Mouse (Mus musculus) forebrain, embryonic 13.5 days (tissue): ENCODE data around the gene Olfr1448. TPM values are rescaled to one million over a fixed set of nuclear protein-coding genes. Genes with fewer than 3 reads are reported as not detected.
"Not testable (repeated sequence)": the region's sequence is repeated elsewhere in the genome, so short reads cannot be mapped to it uniquely, and the experiment has no call there.

Experiments used
- ATAC-seq: fragments of 200-750 bp; cut with Nextera tagmentation; 2 replicates; pipeline ENCODE4 v1.8.0; 2017
- H3K27ac ChIP-seq: fragments of 300-500 bp; sonication (generic); 2 replicates; pipeline ENCODE4 v1.5.1; 2015; ENCODE audit warnings: inconsistent platforms, mild to moderate bottlenecking, moderate library complexity
- H3K27me3 ChIP-seq: fragments of 300-500 bp; sonication (generic); 2 replicates; pipeline ENCODE4 v1.6.1; 2015; ENCODE audit warnings: mild to moderate bottlenecking, inconsistent platforms
- H3K36me3 ChIP-seq: fragments of 300-500 bp; sonication (generic); 2 replicates; pipeline ENCODE4 v1.6.1; 2015; ENCODE audit warnings: mild to moderate bottlenecking, inconsistent platforms; ENCODE audit not compliant: poor library complexity, severe bottlenecking
- H3K4me1 ChIP-seq: fragments of 300-500 bp; sonication (generic); 2 replicates; pipeline ENCODE4 v1.6.1; 2015; ENCODE audit warnings: inconsistent platforms
- H3K4me2 ChIP-seq: fragments of 300-500 bp; sonication (generic); 2 replicates; pipeline ENCODE4 v1.6.1; 2015; ENCODE audit warnings: inconsistent platforms, mild to moderate bottlenecking, moderate library complexity
- H3K4me3 ChIP-seq: fragments of 300-500 bp; sonication (generic); 2 replicates; pipeline ENCODE4 v1.5.1; 2015; ENCODE audit warnings: mild to moderate bottlenecking, inconsistent platforms
- H3K9ac ChIP-seq: fragments of 300-500 bp; sonication (generic); 2 replicates; pipeline ENCODE4 v1.6.1; 2015; ENCODE audit warnings: mild to moderate bottlenecking, inconsistent platforms
- H3K9me3 ChIP-seq: fragments of 300-500 bp; sonication (generic); replicated peaks from 2 replicates; pipeline ENCODE4 v1.6.1; 2016; ENCODE audit warnings: inconsistent platforms
- WGBS: fragments of 180-500 bp; shearing (Covaris S2); methylation state at CpG from one replicate; pipeline ENCODE4 v1.1.7; 2015; 5-methylcytosine and 5-hydroxymethylcytosine counted together
- polyA plus RNA-seq: library from polyadenylated mRNA; unstranded; fragments of >200 nt; fragmentation: Nextera tagmentation; extraction: Ambion mirVana; gene quantifications from 2 replicates; pipeline ENCODE4 v1.2.1, GENCODE M21; 2015

Gene Olfr1448
- polyA plus RNA-seq = not detected in 2 replicates

DNA sequence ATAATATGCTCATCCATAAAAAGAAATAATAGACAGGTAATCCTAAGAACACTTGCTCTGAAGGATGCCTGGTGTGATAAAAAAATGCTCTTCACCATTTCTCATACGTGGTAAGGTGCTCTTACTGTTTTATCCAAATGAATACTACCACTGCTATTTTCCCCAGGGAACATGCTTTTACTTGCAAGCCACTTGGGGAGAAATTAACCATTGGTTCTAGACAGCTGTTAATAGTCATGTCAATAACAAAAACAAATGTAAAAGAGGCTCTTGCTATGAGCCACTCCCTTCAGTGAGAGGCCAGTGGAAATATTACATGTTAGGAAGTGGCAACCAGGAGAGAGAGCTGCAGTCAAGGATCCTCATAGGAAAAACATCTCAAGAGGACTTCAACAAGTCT is at the start of gene Olfr1448:
Gene Olfr1448 (minus strand): TSS at position 101 of the 400 bp plus-strand sequence.
- WGBS = 80% methylated on average over 1 of the region's 1 CpGs

GRCm38 (mm10) chr19:12970082-12970481 is 45.9 kb upstream of the Olfr1448 start:
- not testable (repeated sequence) for H3K36me3 ChIP-seq, H3K4me3 ChIP-seq, H3K27me3 ChIP-seq, ATAC-seq, H3K27ac ChIP-seq, H3K9ac ChIP-seq, H3K4me1 ChIP-seq, H3K4me2 ChIP-seq
- WGBS = 81% methylated on average over 5 of the region's 5 CpGs
- H3K9me3 ChIP-seq = peaks cover 40% of the 10 kb centered on the region

More for the DNA sequence above, at the start of gene Olfr1448:
- Histone ChIP-seq H3K4me1 (no peaks in the 10 kb centered on the region), H3K27ac (no peak within 1 kb of the TSS), H3K9ac (no peak within 1 kb of the TSS), H3K27me3 (no peaks in the 10 kb centered on the region), H3K36me3 (no peaks in the 10 kb centered on the region), H3K4me2 (no peak within 1 kb of the TSS), H3K9me3 (peaks cover 2% of the 10 kb centered on the region), H3K4me3 (no peak within 1 kb of the TSS)
- ATAC-seq = no peak

GRCm38 (mm10) chr19:12949958-12950357 is 25.7 kb upstream of the Olfr1448 start, which contains the start of gene Olfr1450:
Gene Olfr1450, plus strand, starts transcription at chr19:12950258.
- peaks cover 19% of the 10 kb centered on the region; the same call in 1 of the 2 replicates for H3K9me3 ChIP-seq
- H3K27ac ChIP-seq = no peak within 1 kb of the TSS
- WGBS = 95% methylated on average over 1 of the region's 1 CpGs
- no peak within 1 kb of the TSS for H3K4me3 ChIP-seq
- no peaks in the 10 kb centered on the region for H3K4me1 ChIP-seq
- H3K36me3 ChIP-seq = no peaks in the 10 kb centered on the region
- no peak for ATAC-seq
- H3K9ac ChIP-seq = no peak within 1 kb of the TSS
- no peaks in the 10 kb centered on the region for H3K27me3 ChIP-seq
- no peak within 1 kb of the TSS for H3K4me2 ChIP-seq

DNA sequence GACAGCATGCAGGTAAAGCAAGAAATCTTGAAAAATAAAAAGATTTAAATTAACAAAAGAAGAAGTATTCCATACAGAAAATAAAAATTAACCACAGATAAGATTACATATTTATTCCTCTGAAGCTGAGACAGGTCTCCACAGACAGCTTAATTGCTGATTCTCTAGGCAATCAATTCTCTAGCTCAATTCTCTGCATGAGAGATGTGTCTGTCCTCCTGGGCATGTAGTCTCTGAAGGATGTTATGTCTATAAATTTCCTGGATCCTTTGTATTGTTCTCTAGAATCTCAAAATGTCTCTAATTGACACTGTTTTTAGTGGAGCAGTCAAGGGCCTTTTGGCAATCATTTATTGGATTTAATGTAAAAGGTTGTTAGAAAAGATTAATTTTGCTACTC is 6.3 kb upstream of the Olfr1448 start, which contains the start of gene Olfr1449:
Gene Olfr1449 (plus strand): TSS at position 301 of the 400 bp plus-strand sequence.
- ATAC-seq = no peak
- Histone ChIP-seq H3K4me2 (no peak within 1 kb of the TSS), H3K9ac (no peak within 1 kb of the TSS), H3K4me1 (no peaks in the 10 kb centered on the region), H3K27me3 (no peaks in the 10 kb centered on the region), H3K36me3 (no peaks in the 10 kb centered on the region), H3K4me3 (no peak within 1 kb of the TSS), H3K27ac (no peak within 1 kb of the TSS), H3K9me3 (peaks cover 8% of the 10 kb centered on the region)

- no peaks in the 10 kb centered on the region for H3K27me3 ChIP-seq
- H3K9ac ChIP-seq = no peak within 1 kb of the TSS
- H3K4me1 ChIP-seq = no peaks in the 10 kb centered on the region
- H3K36me3 ChIP-seq = no peaks in the 10 kb centered on the region
- H3K27ac ChIP-seq = no peak within 1 kb of the TSS
- no peak within 1 kb of the TSS for H3K4me2 ChIP-seq
- H3K9me3 ChIP-seq = no peaks in the 10 kb centered on the region
- H3K4me3 ChIP-seq = no peak within 1 kb of the TSS
- ATAC-seq = no peak
- 92% methylated on average over 1 of the region's 1 CpGs for WGBS
Observed at GRCm38 (mm10) chr19:12903643-12904042, 20.6 kb downstream of the Olfr1448 start, which contains the start of gene Olfr1447. Gene Olfr1447, minus strand, starts transcription at chr19:12903743.

GRCm38 (mm10) chr19:12893424-12893823 is 30.8 kb downstream of the Olfr1448 start, which contains the start of gene Olfr1446:
Gene Olfr1446, minus strand, starts transcription at chr19:12893524.
- no peak within 1 kb of the TSS for H3K9ac ChIP-seq
- H3K36me3 ChIP-seq = no peaks in the 10 kb centered on the region
- no peaks in the 10 kb centered on the region for H3K4me1 ChIP-seq
- H3K27ac ChIP-seq = no peak within 1 kb of the TSS
- H3K4me2 ChIP-seq = no peak within 1 kb of the TSS
- no peak within 1 kb of the TSS for H3K4me3 ChIP-seq
- no peaks in the 10 kb centered on the region for H3K27me3 ChIP-seq
- ATAC-seq = no peak
- H3K9me3 ChIP-seq = peaks cover 3% of the 10 kb centered on the region; the same call in 1 of the 2 replicates
- 85% methylated on average over 1 of the region's 1 CpGs for WGBS

GRCm38 (mm10) chr19:12883555-12883954 is 40.7 kb downstream of the Olfr1448 start, which contains the start of gene Olfr1445:
Gene Olfr1445, plus strand, starts transcription at chr19:12883855.
- ATAC-seq = no peak
- no peak within 1 kb of the TSS for H3K4me2 ChIP-seq
- no peak within 1 kb of the TSS for H3K4me3 ChIP-seq
- H3K9me3 ChIP-seq = peaks cover under 1% of the 10 kb centered on the region; the same call in 1 of the 2 replicates
- no peaks in the 10 kb centered on the region for H3K27me3 ChIP-seq
- H3K4me1 ChIP-seq = no peaks in the 10 kb centered on the region
- H3K36me3 ChIP-seq = no peaks in the 10 kb centered on the region
- H3K27ac ChIP-seq = no peak within 1 kb of the TSS
- 85% methylated on average over 2 of the region's 2 CpGs for WGBS
- H3K9ac ChIP-seq = no peak within 1 kb of the TSS

Other genes with a start within 250 kb of the Olfr1448 start
- gene Olfr1443, start 246.3 kb downstream of the Olfr1448 start, polyA plus RNA-seq = not detected in 2 replicates
- gene Keg1, start 228.6 kb downstream of the Olfr1448 start, polyA plus RNA-seq = not detected in 2 replicates
- 1.9 and 2.3 TPM in 2 replicates for gene Cntf, start 158.8 kb downstream of the Olfr1448 start, polyA plus RNA-seq
- 16.3 and 16.8 TPM in 2 replicates for gene Zfp91, start 128.3 kb downstream of the Olfr1448 start, polyA plus RNA-seq
- 0.74 and 0.94 TPM in 2 replicates for gene Lpxn, start 128.2 kb downstream of the Olfr1448 start, polyA plus RNA-seq
- not detected in 2 replicates for gene Gm5244, start 77.7 kb downstream of the Olfr1448 start, polyA plus RNA-seq
- not detected in 2 replicates for gene Olfr1444, start 67.1 kb downstream of the Olfr1448 start, polyA plus RNA-seq
- gene Olfr1445, start 40.6 kb downstream of the Olfr1448 start, polyA plus RNA-seq = not detected in 2 replicates
- not detected in 2 replicates for gene Olfr1446, start 30.9 kb downstream of the Olfr1448 start, polyA plus RNA-seq
- gene Olfr1447, start 20.7 kb downstream of the Olfr1448 start, polyA plus RNA-seq = not detected in 2 replicates
- not detected in 2 replicates for gene Olfr1449, start 6.4 kb upstream of the Olfr1448 start, polyA plus RNA-seq
- not detected in 2 replicates for gene Olfr1450, start 25.8 kb upstream of the Olfr1448 start, polyA plus RNA-seq
- gene Olfr1451, start 70.6 kb upstream of the Olfr1448 start, polyA plus RNA-seq = not detected in 2 replicates
- not detected in 2 replicates for gene Olfr1453, start 103.9 kb upstream of the Olfr1448 start, polyA plus RNA-seq
- gene Olfr1454, start 136.2 kb upstream of the Olfr1448 start, polyA plus RNA-seq = not detected in 2 replicates
- gene Olfr1457, start 173.5 kb upstream of the Olfr1448 start, polyA plus RNA-seq = not detected in 2 replicates
- not detected in 2 replicates for gene Olfr1458, start 182.4 kb upstream of the Olfr1448 start, polyA plus RNA-seq
- gene Olfr1459, start 225.1 kb upstream of the Olfr1448 start, polyA plus RNA-seq = not detected in 2 replicates
- not detected in 2 replicates for gene Olfr1461, start 238.6 kb upstream of the Olfr1448 start, polyA plus RNA-seq